ENCODE assay signal across 15 mouse cellular contexts in the genomic region with DNA sequence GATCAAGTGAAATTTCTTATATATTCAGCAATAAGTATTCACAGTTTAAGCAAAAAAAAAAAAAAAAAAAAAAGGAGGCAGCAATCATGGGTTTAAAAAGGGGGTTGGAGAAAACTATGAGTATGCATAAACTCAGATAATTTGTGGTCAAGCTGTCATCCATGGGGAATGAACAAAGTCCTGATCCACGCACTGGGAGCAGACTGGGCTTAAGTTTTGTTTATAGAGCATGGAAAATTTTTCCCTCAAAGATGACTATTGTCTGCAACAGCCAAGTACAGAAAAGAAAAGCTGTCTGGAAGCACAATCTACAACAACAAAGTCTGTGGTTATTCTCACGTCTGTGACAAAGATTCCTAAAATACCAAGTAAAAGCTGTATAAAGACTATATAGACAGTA.
"Had no signal": no experiment of that assay in that cellular context is flagged by ENCODE, and none has a peak within 500 bp of the region (broad histone marks: within the 10 kb centered on the region; RNA-seq: fewer than 3 reads in every experiment).

No protein-coding gene starts in this region.

- H3K4me3 ChIP-seq: midbrain, embryonic 10.5 days; midbrain, embryonic 12.5 days; neural tube, embryonic 12.5 days had no signal

- H3K9me3 ChIP-seq: midbrain, embryonic 10.5 days; midbrain, embryonic 12.5 days; neural tube, embryonic 12.5 days had no signal

- H3K9ac ChIP-seq: lung, embryonic 14.5 days; midbrain, embryonic 12.5 days; neural tube, embryonic 12.5 days had no signal

- ATAC-seq: midbrain, embryonic 16.5 days had no signal

- DNase-seq: lung, adult 18-20 months; lung, embryonic 14.5 days; lung, postnatal 10 days; lung, postnatal 4 days; midbrain, embryonic 14.5 days; right cerebral cortex, postnatal 25 days; right cerebral cortex, postnatal 4 days; spleen, adult 18-20 months; thymus, adult 18-20 months; thymus, postnatal 14 days; thymus, postnatal 36 days had no signal

- H3K27ac ChIP-seq: midbrain, embryonic 10.5 days; midbrain, embryonic 12.5 days; neural tube, embryonic 12.5 days had no signal

- H3K4me1 ChIP-seq: midbrain, embryonic 10.5 days; midbrain, embryonic 12.5 days; neural tube, embryonic 12.5 days had no signal

- H3K27me3 ChIP-seq: midbrain, embryonic 12.5 days; neural tube, embryonic 12.5 days had no signal

- H3K4me2 ChIP-seq: lung, embryonic 14.5 days; midbrain, embryonic 12.5 days; neural tube, embryonic 12.5 days had no signal

- H3K36me3 ChIP-seq: midbrain, embryonic 10.5 days; midbrain, embryonic 12.5 days; neural tube, embryonic 12.5 days had no signal
